Mouse (Mus musculus): ENCODE results near the gene Arhgef28. TPM values are rescaled to one million over a fixed set of nuclear protein-coding genes. Genes with fewer than 3 reads are reported as not detected.

Gene Arhgef28
- total RNA-seq, 4 experiments from 2014 or later, result 2.1 to 2.9 (median 2.7) TPM

GRCm38 (mm10) chr13:97974532-97975194 lies 231.6 kb downstream of the Arhgef28 start:
- DNase-seq (ENCODE audit: low spot score in 2 of 2), result no peak

GRCm38 (mm10) chr13:97973915-97974314 lies 232.3 kb downstream of the Arhgef28 start:
- DNase-seq (ENCODE audit: low spot score in 2 of 2), result no peak

GRCm38 (mm10) chr13:97966077-97966476 lies 240.2 kb downstream of the Arhgef28 start:
- DNase-seq (ENCODE audit: low spot score in 2 of 2), result no peak

GRCm38 (mm10) chr13:97964892-97965424 lies 241.3 kb downstream of the Arhgef28 start:
- no peak for DNase-seq (ENCODE audit: low spot score in 2 of 2)

GRCm38 (mm10) chr13:97960142-97960541 lies 246.1 kb downstream of the Arhgef28 start:
- no peak for DNase-seq (ENCODE audit: low spot score in 2 of 2)

- no peak for DNase-seq (ENCODE audit: low spot score in 2 of 2)
Observed at GRCm38 (mm10) chr13:97959394-97959888, 246.8 kb downstream of the Arhgef28 start.

- DNase-seq (ENCODE audit: low spot score in 2 of 2), result no peak
Observed at GRCm38 (mm10) chr13:97955759-97956158, 250.5 kb downstream of the Arhgef28 start.

- no peak for DNase-seq (ENCODE audit: low spot score in 2 of 2)
Observed at GRCm38 (mm10) chr13:97954956-97955496, 251.2 kb downstream of the Arhgef28 start.

GRCm38 (mm10) chr13:97954051-97954450 lies 252.2 kb downstream of the Arhgef28 start:
- no peak for DNase-seq (ENCODE audit: low spot score in 2 of 2)

- no peak for DNase-seq (ENCODE audit: low spot score in 2 of 2)
Observed at GRCm38 (mm10) chr13:97953526-97953925, 252.7 kb downstream of the Arhgef28 start.

- no peak for DNase-seq (ENCODE audit: low spot score in 2 of 2)
Observed at GRCm38 (mm10) chr13:97948856-97949255, 257.4 kb downstream of the Arhgef28 start.

GRCm38 (mm10) chr13:97947598-97947997 lies 258.6 kb downstream of the Arhgef28 start:
- DNase-seq (ENCODE audit: low spot score in 2 of 2), result no peak

GRCm38 (mm10) chr13:97946422-97946821 lies 259.8 kb downstream of the Arhgef28 start:
- no peak for DNase-seq (ENCODE audit: low spot score in 2 of 2)

GRCm38 (mm10) chr13:97941909-97942680 lies 264.1 kb downstream of the Arhgef28 start:
- no peak for DNase-seq (ENCODE audit: low spot score in 2 of 2)

- peak in 1 of 2 experiments; percentile 18 for DNase-seq (ENCODE audit: low spot score in 2 of 2)
Observed at GRCm38 (mm10) chr13:97941099-97941498, 265.1 kb downstream of the Arhgef28 start.

- DNase-seq (ENCODE audit: low spot score in 2 of 2), result no peak
Observed at GRCm38 (mm10) chr13:97939433-97940160, 266.6 kb downstream of the Arhgef28 start.

GRCm38 (mm10) chr13:97938596-97939297 lies 267.5 kb downstream of the Arhgef28 start:
- peak; percentile 77 to 80 for DNase-seq (ENCODE audit: low spot score in 2 of 2)

GRCm38 (mm10) chr13:97937919-97938318 lies 268.3 kb downstream of the Arhgef28 start:
- DNase-seq (ENCODE audit: low spot score in 2 of 2), result no peak

GRCm38 (mm10) chr13:97928135-97928497 lies 278.1 kb downstream of the Arhgef28 start:
- no peak for DNase-seq (ENCODE audit: low spot score in 2 of 2)

- DNase-seq (ENCODE audit: low spot score in 2 of 2), result no peak
Observed at GRCm38 (mm10) chr13:97927376-97928134, 278.7 kb downstream of the Arhgef28 start.
